Mouse (Mus musculus) spleen, adult 2 months (tissue): ENCODE results near the gene Rgs3.

ENCODE experiments used
- CTCF ChIP-seq: fragments of 200-500 bp; IDR thresholded peaks from 2 replicates; pipeline ENCODE4 v1.5.1; 2011; ENCODE audit warnings: mild to moderate bottlenecking, inconsistent platforms; ENCODE audit not compliant: insufficient read depth, insufficient read length, insufficient replicate concordance; ENCODE audit errors: extremely low read depth
- POLR2A ChIP-seq: fragments of 200-500 bp; IDR thresholded peaks from 2 replicates; pipeline ENCODE4 v1.6.1; 2011; ENCODE audit warnings: low read depth, low read length, inconsistent platforms

DNA sequence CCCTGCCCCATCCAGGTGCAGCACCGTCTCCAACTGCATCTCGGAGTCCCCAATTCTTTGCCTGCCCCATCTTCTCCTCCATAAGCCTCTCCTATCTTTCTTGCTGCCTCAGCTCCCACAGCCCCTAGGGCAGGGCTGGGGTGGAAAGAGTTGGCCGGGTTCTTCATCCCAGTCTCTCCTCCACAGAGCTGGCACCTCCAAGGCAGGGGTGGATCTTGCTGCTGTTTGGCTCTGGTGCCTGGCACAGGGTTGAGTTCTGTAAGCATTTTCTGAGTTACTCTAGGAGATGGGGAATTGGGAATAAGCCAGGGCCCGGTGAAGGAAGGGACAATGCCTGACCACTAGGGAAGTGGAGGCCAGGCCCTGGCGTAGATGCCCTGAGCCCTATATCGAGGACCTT lies 123.5 kb downstream of the Rgs3 start:
- TF ChIP-seq CTCF, result no peak
- TF ChIP-seq POLR2A, result no peak
